Mouse (Mus musculus) skeletal muscle tissue, postnatal 0 days (tissue): Measurements from ENCODE around the gene Anln. TPM values are rescaled to one million over a fixed set of nuclear protein-coding genes. Genes with fewer than 3 reads are reported as not detected.

Source experiments
- polyA plus RNA-seq: library from polyadenylated mRNA; unstranded; fragments of >200 nt; fragmentation: Nextera tagmentation; extraction: Ambion mirVana; gene quantifications from 2 replicates; pipeline ENCODE4 v1.2.1, GENCODE M21; 2015

Gene Anln
- polyA plus RNA-seq, result 6.7 and 8.2 TPM in 2 replicates

DNA sequence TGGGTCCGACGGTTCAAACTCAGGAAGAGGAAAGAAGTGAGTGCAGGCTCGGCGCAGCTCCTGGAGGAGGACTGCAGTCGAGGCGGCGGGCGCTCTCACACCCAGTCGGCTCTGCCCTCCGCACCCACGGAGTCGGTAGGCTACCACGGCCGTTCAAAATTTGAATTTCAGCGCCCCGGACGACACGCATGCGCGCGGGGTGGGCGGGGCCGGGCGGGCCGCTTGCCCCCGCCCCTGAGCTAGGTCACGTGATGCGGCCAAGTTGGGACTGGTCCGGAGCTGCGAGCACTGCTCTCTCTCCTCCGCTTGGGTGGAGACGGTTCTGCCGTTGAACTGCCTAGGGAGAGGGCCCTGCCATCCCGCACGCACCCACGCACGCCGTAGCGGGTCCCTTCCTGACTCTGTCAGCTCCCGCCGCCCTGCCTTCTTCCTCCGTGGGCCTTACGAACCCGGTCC, at the start of gene Anln:
Gene Anln (minus strand): TSS at position 168 of the 456 bp plus-strand sequence.

DNA sequence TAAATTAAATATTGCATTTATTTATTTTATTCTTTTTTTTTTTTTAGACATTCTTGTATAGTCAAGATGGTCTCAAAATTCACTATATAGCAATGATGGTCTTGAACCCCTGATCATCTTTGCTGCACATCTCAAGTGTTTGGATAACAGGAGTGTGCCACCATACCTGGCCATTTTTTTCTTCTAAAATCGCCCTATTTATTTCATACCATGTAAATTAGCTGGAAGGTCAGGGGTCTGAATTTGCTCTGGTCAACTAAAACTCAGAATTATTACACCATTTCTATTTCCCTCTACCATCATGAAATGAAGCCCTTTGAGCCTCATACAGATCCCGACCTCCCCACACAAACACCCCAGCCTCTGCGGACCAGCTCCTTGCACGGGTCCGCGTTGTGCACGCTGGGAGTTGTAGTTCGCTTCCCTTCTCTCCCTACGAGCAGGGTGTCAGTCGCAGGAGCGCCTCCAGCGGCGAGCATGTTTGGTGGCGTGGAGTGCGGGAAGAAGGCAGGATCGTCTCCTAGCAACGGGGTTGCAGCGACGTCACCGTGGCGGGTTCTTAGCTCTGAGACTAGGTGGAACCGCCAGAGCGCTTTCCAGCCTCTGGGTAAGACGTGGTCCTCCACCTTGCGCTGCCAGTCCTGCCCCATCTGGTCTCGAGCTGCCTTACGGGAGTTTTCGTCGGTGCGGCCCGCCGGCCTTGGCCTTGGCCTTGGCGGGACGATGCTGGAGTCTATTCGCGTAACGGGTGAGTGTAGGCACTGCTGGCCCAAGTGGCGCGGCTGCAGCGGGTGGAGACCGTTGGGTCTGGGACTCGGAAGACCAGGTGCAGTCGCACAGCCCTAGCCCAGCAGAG, 22.2 kb upstream of the Anln start, which contains the start of gene 9530077C05Rik:
Gene 9530077C05Rik (plus strand): TSS at position 512 of the 856 bp plus-strand sequence.

DNA sequence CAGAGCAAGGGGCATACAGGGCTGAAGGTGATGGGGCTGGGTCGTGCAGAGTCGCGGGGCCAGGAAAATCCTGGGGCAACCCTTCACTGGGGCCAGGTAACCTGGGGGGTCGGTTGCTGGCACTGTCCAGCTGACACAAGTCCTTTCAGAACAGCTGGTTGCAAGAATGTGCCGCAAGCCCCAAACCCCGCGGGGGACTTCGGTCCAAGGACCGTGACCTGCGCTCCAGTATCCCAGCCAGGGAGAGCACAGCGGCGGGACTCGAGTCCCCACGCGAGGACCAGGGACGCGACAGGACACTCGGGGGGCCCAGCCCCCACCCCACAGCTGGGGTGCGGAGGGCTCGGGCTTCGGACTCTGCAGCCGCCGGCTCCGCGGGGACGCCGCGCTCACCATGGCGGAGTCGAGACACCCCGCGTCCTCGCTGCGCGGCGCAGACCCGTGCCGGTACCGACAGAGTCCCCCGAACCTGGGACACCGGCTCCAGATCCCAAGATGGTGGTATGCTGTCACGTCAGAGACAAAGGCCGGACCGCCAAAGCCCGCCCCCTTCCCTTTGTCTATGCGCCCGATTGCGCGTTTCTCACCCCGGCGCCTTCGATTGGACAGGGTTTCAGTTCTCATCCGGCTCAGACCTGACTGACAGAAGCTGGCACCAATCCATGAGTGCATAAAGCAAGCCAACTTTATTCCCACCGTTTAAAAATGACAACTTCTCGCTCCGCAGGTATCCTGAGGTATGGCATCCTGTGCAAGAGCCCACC, 81.7 kb downstream of the Anln start, which contains the start of gene Zfp810:
Gene Zfp810 (minus strand): TSS at position 493 of the 764 bp plus-strand sequence.

Other genes starting within 250 kb of the Anln start
- 65.1 and 66.3 TPM in 2 replicates for gene Pigyl, start 232.3 kb downstream of the Anln start, polyA plus RNA-seq
- gene Zfp872, start 201.1 kb downstream of the Anln start, polyA plus RNA-seq, result 0.22 TPM in 1 of 2 replicates, not detected in the other
- 6.9 and 7.2 TPM in 2 replicates for gene Zfp809, start 163.5 kb downstream of the Anln start, polyA plus RNA-seq
- 0.19 and 0.24 TPM in 2 replicates for gene Zfp599, start 129.3 kb downstream of the Anln start, polyA plus RNA-seq
- 3.2 and 3.8 TPM in 2 replicates for gene Zfp810, start 81.5 kb downstream of the Anln start, polyA plus RNA-seq
- gene 9530077C05Rik, start 22.3 kb upstream of the Anln start, polyA plus RNA-seq, result 1.2 and 1.6 TPM in 2 replicates
- not detected in 2 replicates for gene Gm17545, start 65.1 kb upstream of the Anln start, polyA plus RNA-seq
- 50.1 and 50.3 TPM in 2 replicates for gene Rp9, start 80.6 kb upstream of the Anln start, polyA plus RNA-seq
- 4.3 and 5.2 TPM in 2 replicates for gene Bbs9, start 86.5 kb upstream of the Anln start, polyA plus RNA-seq